Mouse (Mus musculus) intestine, embryonic 15.5 days (tissue): ENCODE measurements at regions not wholly inside any gene's neighbourhood (a gene's known extent, or its start where the extent isn't known, plus 50 kb on each side); places are given as distances from the start of the nearest gene placed in this dataset.

Source experiments
- ATAC-seq: fragments of 200-750 bp; cut with Nextera tagmentation; 2 replicates; pipeline ENCODE4 v1.8.0; 2017; ENCODE audit warnings: moderate TSS enrichment, moderate library complexity
- H3K27ac ChIP-seq: fragments of 300-500 bp; sonication (generic); 2 replicates; pipeline ENCODE4 v1.5.1; 2015; ENCODE audit warnings: mild to moderate bottlenecking, inconsistent platforms
- H3K27me3 ChIP-seq: fragments of 300-500 bp; sonication (generic); replicated peaks from 2 replicates; pipeline ENCODE4 v1.6.1; 2015; ENCODE audit warnings: inconsistent platforms
- H3K36me3 ChIP-seq: fragments of 300-500 bp; sonication (generic); 2 replicates; pipeline ENCODE4 v1.6.1; 2015; ENCODE audit warnings: inconsistent platforms
- H3K4me1 ChIP-seq: fragments of 300-500 bp; sonication (generic); replicated peaks from 2 replicates; pipeline ENCODE4 v1.6.1; 2015; ENCODE audit warnings: inconsistent platforms
- H3K4me2 ChIP-seq: fragments of 300-500 bp; sonication (generic); replicated peaks from 2 replicates; pipeline ENCODE4 v1.6.1; 2015; ENCODE audit warnings: mild to moderate bottlenecking, inconsistent platforms
- H3K4me3 ChIP-seq: fragments of 300-500 bp; sonication (generic); replicated peaks from 2 replicates; pipeline ENCODE4 v1.5.1; 2015; ENCODE audit warnings: inconsistent platforms
- H3K9ac ChIP-seq: fragments of 300-500 bp; sonication (generic); 2 replicates; pipeline ENCODE4 v1.6.1; 2015; ENCODE audit warnings: inconsistent platforms
- H3K9me3 ChIP-seq: fragments of 300-500 bp; sonication (generic); 2 replicates; pipeline ENCODE4 v1.6.1; 2016; ENCODE audit warnings: inconsistent platforms
- WGBS: fragments of 180-500 bp; shearing (Covaris S2); methylation state at CpG from one replicate; pipeline ENCODE4 v1.1.7; 2015; 5-methylcytosine and 5-hydroxymethylcytosine counted together

GRCm38 (mm10) chr15:70834903-70835302, 2999.5 kb upstream of the Gm6569 start:
- H3K9ac ChIP-seq = no peak overlapping the region
- H3K4me3 ChIP-seq = no peak overlapping the region
- no peaks in the 10 kb centered on the region for H3K4me1 ChIP-seq
- WGBS = 79% methylated on average over 1 of the region's 1 CpGs
- H3K9me3 ChIP-seq = no peaks in the 10 kb centered on the region
- ATAC-seq = no peak
- no peak overlapping the region for H3K4me2 ChIP-seq
- no peak overlapping the region for H3K27ac ChIP-seq
- H3K27me3 ChIP-seq = no peaks in the 10 kb centered on the region
- no peaks in the 10 kb centered on the region for H3K36me3 ChIP-seq

GRCm38 (mm10) chr15:70842606-70843005, 2991.8 kb upstream of the Gm6569 start:
- Histone ChIP-seq H3K4me1 (no peaks in the 10 kb centered on the region), H3K4me3 (no peak overlapping the region), H3K4me2 (no peak overlapping the region), H3K9ac (no peak overlapping the region), H3K36me3 (no peaks in the 10 kb centered on the region), H3K27ac (no peak overlapping the region), H3K27me3 (no peaks in the 10 kb centered on the region), H3K9me3 (no peaks in the 10 kb centered on the region)
- WGBS = 88% methylated on average over 1 of the region's 1 CpGs
- no peak for ATAC-seq

DNA sequence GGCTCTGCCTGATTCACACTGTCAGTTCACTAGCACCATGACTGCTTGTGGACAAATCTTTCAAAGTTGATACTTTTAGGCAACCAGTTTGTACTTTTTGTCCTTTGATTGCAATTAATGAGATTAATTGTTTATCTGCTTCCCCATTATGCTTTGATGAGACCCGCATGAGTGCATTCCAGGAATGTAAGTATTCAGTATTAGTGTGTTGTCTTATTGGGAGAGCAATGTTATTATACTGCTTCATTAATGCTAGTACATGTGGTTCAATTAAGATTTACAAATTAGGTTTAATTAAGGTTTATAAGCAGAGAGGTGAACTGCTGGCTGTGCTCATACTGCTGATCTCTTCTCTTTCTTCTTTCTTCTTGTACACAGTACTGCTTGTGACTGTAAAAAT, 2984.7 kb upstream of the Gm6569 start:
- H3K9ac ChIP-seq = no peak overlapping the region
- H3K9me3 ChIP-seq = no peaks in the 10 kb centered on the region
- H3K36me3 ChIP-seq = no peaks in the 10 kb centered on the region
- H3K4me2 ChIP-seq = no peak overlapping the region
- H3K4me3 ChIP-seq = no peak overlapping the region
- no peak overlapping the region for H3K27ac ChIP-seq
- H3K4me1 ChIP-seq = no peaks in the 10 kb centered on the region
- 88% methylated on average over 1 of the region's 1 CpGs for WGBS
- ATAC-seq = no peak
- H3K27me3 ChIP-seq = no peaks in the 10 kb centered on the region

DNA sequence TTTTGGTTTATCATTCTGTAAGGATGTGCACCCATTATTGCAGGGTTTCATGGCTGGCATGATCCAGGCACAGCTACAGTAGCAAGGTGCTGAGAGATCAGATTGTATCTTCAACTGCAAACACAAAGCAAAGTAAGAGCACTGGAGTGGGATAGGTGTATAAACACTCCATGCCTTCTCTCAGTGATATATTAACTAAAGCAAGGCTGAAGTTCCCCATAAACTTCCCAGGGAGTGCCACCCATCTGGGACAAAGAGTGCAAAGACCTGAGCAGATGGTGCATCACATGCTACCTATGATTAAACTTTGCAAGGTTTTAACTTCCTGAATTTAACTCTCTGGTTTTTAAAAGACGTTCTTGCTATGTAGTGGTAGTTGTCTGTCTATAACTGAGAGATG, 2983.9 kb upstream of the Gm6569 start:
- H3K9me3 ChIP-seq = no peaks in the 10 kb centered on the region
- ATAC-seq = peak; percentile 97
- no peak overlapping the region for H3K27ac ChIP-seq
- H3K4me2 ChIP-seq = no peak overlapping the region
- H3K27me3 ChIP-seq = no peaks in the 10 kb centered on the region
- H3K9ac ChIP-seq = no peak overlapping the region
- H3K36me3 ChIP-seq = no peaks in the 10 kb centered on the region
- no peaks in the 10 kb centered on the region for H3K4me1 ChIP-seq
- WGBS = 53% methylated on average over 1 of the region's 1 CpGs
- no peak overlapping the region for H3K4me3 ChIP-seq
